ENCODE assay signal across 7 mouse cellular contexts in genomic region chr11:118470234-118470966, GRCm38 (mm10). TPM values are rescaled to one million over a fixed set of nuclear protein-coding genes. Genes with fewer than 3 reads are reported as not detected.
DNase-seq lines count a peak whose midpoint lies in the region; ATAC-seq and TF ChIP-seq lines count a peak whose summit lies in the region.

No protein-coding gene starts in this region.

- ATAC-seq in hindbrain, postnatal 0 days: no peak
- peak; percentile 75 for ATAC-seq in megakaryocyte-erythroid progenitor cell, adult 5-6 weeks (replicated peaks; ENCODE audit: low FRiP score, low TSS enrichment, poor library complexity, severe bottlenecking)

- no peaks in the 10 kb centered on the region for H3K27me3 ChIP-seq in hindbrain, postnatal 0 days (ENCODE audit: insufficient read depth, low read length)
- no peaks in the 10 kb centered on the region for H3K27me3 ChIP-seq in thymus, adult 2 months (ENCODE audit: control insufficient read depth, insufficient read depth, low read length)

- no peaks in the 10 kb centered on the region for H3K36me3 ChIP-seq in hindbrain, postnatal 0 days (ENCODE audit: insufficient read depth, low read length)
- no peaks in the 10 kb centered on the region for H3K36me3 ChIP-seq in thymus, adult 2 months (ENCODE audit: control insufficient read depth, insufficient read depth, low read length)

- H3K27ac ChIP-seq in hindbrain, postnatal 0 days: 0 out of 2 replicates have a peak overlapping the region, but pooled peaks have one; percentile 16
- peak overlapping the region; percentile 85 for H3K27ac ChIP-seq in thymus, adult 2 months (ENCODE audit: control insufficient read depth, insufficient read depth, low read length)

- H3K9me3 ChIP-seq in hindbrain, postnatal 0 days (ENCODE audit: low read length): no peaks in the 10 kb centered on the region

- no peak overlapping the region for H3K4me2 ChIP-seq in hindbrain, postnatal 0 days (ENCODE audit: low read depth, low read length)

- peak; percentile 31; the same call in 1 of the 2 replicates for TF ChIP-seq POLR2A in thymus, adult 2 months (IDR thresholded peaks at IDR 0.05; ENCODE audit: control insufficient read depth, extremely low read depth, insufficient read depth, low read length, poor library complexity)

- TF ChIP-seq CTCF in hindbrain, postnatal 0 days (IDR thresholded peaks at IDR 0.05; ENCODE audit: low read depth): no peak
- no peak for TF ChIP-seq CTCF in thymus, adult 2 months (IDR thresholded peaks at IDR 0.05; ENCODE audit: borderline replicate concordance, control insufficient read depth, extremely low read depth, insufficient read depth, low read length, poor library complexity)

- peak; percentile 42 for DNase-seq in Muller cell, postnatal 12 days (ENCODE audit: inconsistent ontology term)
- DNase-seq in c-Kit-positive CD71-positive TER-119-negative erythroid progenitor cells, embryonic 14.5 days (ENCODE audit: low read depth): peak; percentile 49
- DNase-seq in hindbrain, postnatal 0 days (ENCODE audit: low spot score): peak; percentile 53
- DNase-seq in thymus, adult 2 months: peak; percentile 76
- DNase-seq in adrenal gland, adult (ENCODE audit: inconsistent age in 2 of 2, low spot score in 1 of 2): no peak
- no peak for DNase-seq in spleen, postnatal 14 days (ENCODE audit: low spot score in 2 of 2)

- H3K4me1 ChIP-seq in hindbrain, postnatal 0 days (ENCODE audit: insufficient read depth, low read length): no peaks in the 10 kb centered on the region
- peaks cover 64% of the 10 kb centered on the region for H3K4me1 ChIP-seq in thymus, adult 2 months (replicated peaks; ENCODE audit: control insufficient read depth, insufficient read depth, low read length)

- 18% methylated on average over 12 of the region's 12 CpGs for WGBS in hindbrain, postnatal 0 days
- WGBS in thymus, adult 2 months: 3% methylated on average over 12 of the region's 12 CpGs

- H3K9ac ChIP-seq in hindbrain, postnatal 0 days (replicated peaks; ENCODE audit: low read length): no peak overlapping the region

- no peak overlapping the region for H3K4me3 ChIP-seq in hindbrain, postnatal 0 days (ENCODE audit: low read length)
- no peak overlapping the region for H3K4me3 ChIP-seq in thymus, adult 2 months (ENCODE audit: control insufficient read depth, insufficient read depth, low read length)

RNA-seq across cellular contexts. Expression of gene Engase, which starts 6.2 kb away (rescaled TPM):
- 9.0 and 20.7 TPM in 2 replicates for total RNA-seq in hindbrain, postnatal 0 days (2014; rRNA removed)
- 6.5 and 7.0 TPM in 2 replicates for polyA plus RNA-seq in hindbrain, postnatal 0 days (2015; fragmentation: Nextera tagmentation; extraction: Ambion mirVana)
- 13.5 and 13.7 TPM in 2 replicates for total RNA-seq in megakaryocyte-erythroid progenitor cell, adult 5-6 weeks (2014; fragmentation: Nextera tagmentation)
- total RNA-seq in megakaryocyte-erythroid progenitor cell, adult 5-6 weeks (2017): 6.1 and 10.7 TPM in 2 replicates
- 56.5 and 58.1 TPM in 2 replicates for polyA plus RNA-seq in thymus, adult 2 months (2012; rRNA removed)

RNA-seq across cellular contexts. Expression of gene C1qtnf1, which starts 42.4 kb away (rescaled TPM):
- 5.4 TPM in 2 replicates for total RNA-seq in hindbrain, postnatal 0 days (2014; rRNA removed)
- 3.5 and 4.3 TPM in 2 replicates for polyA plus RNA-seq in hindbrain, postnatal 0 days (2015; fragmentation: Nextera tagmentation; extraction: Ambion mirVana)
- total RNA-seq in megakaryocyte-erythroid progenitor cell, adult 5-6 weeks (2014; fragmentation: Nextera tagmentation): not detected in 2 replicates
- not detected in 2 replicates for total RNA-seq in megakaryocyte-erythroid progenitor cell, adult 5-6 weeks (2017)
- 8.4 and 10.6 TPM in 2 replicates for polyA plus RNA-seq in thymus, adult 2 months (2012; rRNA removed)

RNA-seq across cellular contexts. Expression of gene Cant1, which starts 51.5 kb away (rescaled TPM):
- 47.9 and 51.7 TPM in 2 replicates for total RNA-seq in hindbrain, postnatal 0 days (2014; rRNA removed)
- polyA plus RNA-seq in hindbrain, postnatal 0 days (2015; fragmentation: Nextera tagmentation; extraction: Ambion mirVana): 24.7 and 25.8 TPM in 2 replicates
- 23.9 and 24.7 TPM in 2 replicates for total RNA-seq in megakaryocyte-erythroid progenitor cell, adult 5-6 weeks (2014; fragmentation: Nextera tagmentation)
- total RNA-seq in megakaryocyte-erythroid progenitor cell, adult 5-6 weeks (2017): 7.3 and 11.3 TPM in 2 replicates
- polyA plus RNA-seq in thymus, adult 2 months (2012; rRNA removed): 100 and 105 TPM in 2 replicates

Comparison
In these comparisons a context has a peak if more than half of its experiments do, and no peak if none do; other contexts are left out.
1. DNase-seq: peak in Muller cell, postnatal 12 days (single experiment), c-Kit-positive CD71-positive TER-119-negative erythroid progenitor cells, embryonic 14.5 days (single experiment), hindbrain, postnatal 0 days (single experiment) and thymus, adult 2 months (single experiment); none in adrenal gland, adult (0 of 2) and spleen, postnatal 14 days (0 of 2).